Mouse (Mus musculus): ENCODE measurements around the gene Efcab2. TPM values are rescaled to one million over a fixed set of nuclear protein-coding genes. Genes with fewer than 3 reads are reported as not detected.

Gene Efcab2
- total and polyA plus RNA-seq, 2 experiments from 2014 or later = 7.0 to 8.6 TPM

DNA sequence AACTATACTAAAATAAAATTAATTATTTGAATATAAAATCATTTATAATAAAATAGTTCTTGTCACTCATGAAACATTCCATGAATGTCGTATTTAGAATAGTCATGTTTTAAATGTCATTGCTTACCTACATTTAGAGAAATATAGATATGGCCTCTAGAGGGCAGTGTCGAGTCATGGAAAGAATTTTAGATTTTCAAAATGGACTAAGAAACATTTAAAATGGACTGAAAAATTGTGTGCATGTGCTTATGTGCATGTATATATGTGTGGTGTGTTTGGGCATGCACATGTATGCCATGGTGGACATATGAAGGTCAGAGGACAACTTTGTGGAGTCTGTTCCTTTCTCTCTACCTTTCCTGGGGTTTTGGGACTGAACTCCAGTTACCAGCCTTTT is 62.4 kb downstream of the Efcab2 start:
- Histone ChIP-seq H3K4me3 (ENCODE audit: low read depth, low read length) (no peak overlapping the region), H3K27ac (ENCODE audit: low read depth, low read length) (no peak overlapping the region)
- 5% methylated on average over 2 of the region's 2 CpGs for WGBS

DNA sequence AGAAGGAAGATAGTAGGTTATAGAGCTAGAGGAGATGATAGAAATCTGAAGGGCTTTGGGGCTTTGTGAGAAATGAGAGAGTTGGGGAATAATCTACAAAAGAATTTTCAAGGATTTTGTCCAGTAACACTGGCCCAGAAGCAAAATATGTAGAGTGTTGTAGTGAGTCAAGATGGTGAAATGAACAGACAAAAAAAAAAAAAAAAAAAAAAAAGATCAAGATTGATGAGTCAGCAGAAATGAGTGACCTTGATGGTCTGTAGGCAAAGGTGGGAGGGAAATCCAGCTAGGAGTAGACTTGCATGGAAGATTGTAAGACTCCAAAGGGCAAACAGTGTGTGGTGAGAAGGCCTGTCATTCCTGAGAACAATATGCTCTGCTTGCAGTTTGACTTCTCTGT is 78.0 kb downstream of the Efcab2 start:
- no peaks in the 10 kb centered on the region for H3K4me1 ChIP-seq (ENCODE audit: insufficient read depth)
- ATAC-seq = no peak
- no peak overlapping the region for H3K4me3 ChIP-seq (ENCODE audit: low read depth, low read length)
- H3K9ac ChIP-seq = no peak overlapping the region
- DNase-seq = no peak
- H3K4me2 ChIP-seq (ENCODE audit: low read depth) = no peak overlapping the region
- no peaks in the 10 kb centered on the region for H3K27me3 ChIP-seq (ENCODE audit: insufficient read depth, low read length)
- no peaks in the 10 kb centered on the region for H3K9me3 ChIP-seq (ENCODE audit: low read length)
- TF ChIP-seq CTCF (IDR thresholded peaks at IDR 0.05; ENCODE audit: low read depth) = no peak
- H3K27ac ChIP-seq (ENCODE audit: low read depth, low read length) = no peak overlapping the region
- H3K36me3 ChIP-seq (ENCODE audit: insufficient read depth) = no peaks in the 10 kb centered on the region

More for the DNA sequence above, 62.4 kb downstream of the Efcab2 start:
- no peaks in the 10 kb centered on the region for H3K9me3 ChIP-seq (ENCODE audit: low read length)
- peak; percentile 79 for TF ChIP-seq CTCF (IDR thresholded peaks at IDR 0.05; ENCODE audit: low read depth)
- no peak overlapping the region for H3K9ac ChIP-seq
- DNase-seq = peak; percentile 83
- no peaks in the 10 kb centered on the region for H3K27me3 ChIP-seq (ENCODE audit: insufficient read depth, low read length)
- H3K4me2 ChIP-seq (ENCODE audit: low read depth) = no peak overlapping the region
- peak; percentile 27 for ATAC-seq
- no peaks in the 10 kb centered on the region for H3K36me3 ChIP-seq (ENCODE audit: insufficient read depth)
- no peaks in the 10 kb centered on the region for H3K4me1 ChIP-seq (ENCODE audit: insufficient read depth)

DNA sequence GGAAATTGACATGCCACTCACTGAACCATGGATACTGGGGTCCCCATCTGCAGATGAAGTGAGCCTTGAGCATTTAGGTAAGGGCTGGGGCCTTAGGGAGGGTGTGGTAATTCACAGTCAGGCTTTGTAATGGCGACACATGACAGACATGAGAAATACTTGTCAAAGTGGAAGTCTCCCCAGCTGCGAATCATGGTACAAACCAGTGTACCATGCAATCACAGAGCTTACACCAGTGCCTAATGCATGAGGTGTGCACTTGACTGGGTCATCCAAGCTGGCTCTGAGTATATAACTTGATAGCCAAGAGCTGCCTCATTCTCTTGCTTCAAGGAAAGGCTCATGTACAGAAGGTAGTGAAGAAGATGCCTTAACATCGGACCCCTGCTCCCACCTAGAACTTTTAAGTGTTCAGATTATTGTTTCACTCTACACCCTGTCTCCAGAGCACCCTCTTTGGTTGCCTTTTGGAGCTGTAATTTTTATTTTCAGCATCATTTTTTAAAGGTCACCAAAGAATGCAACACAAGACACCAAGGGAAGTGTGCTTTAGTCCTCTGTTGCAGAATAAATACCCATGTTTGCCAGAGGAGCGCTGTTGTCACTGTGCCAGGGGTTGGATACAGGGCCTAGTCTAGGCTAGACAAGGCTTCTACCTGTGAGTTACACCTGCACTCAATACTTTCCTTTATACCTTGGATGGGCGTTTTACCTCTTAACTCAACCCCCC is 79.4 kb downstream of the Efcab2 start:
- DNase-seq (no peak), ATAC-seq (no peak)
- H3K4me3 ChIP-seq (ENCODE audit: low read depth, low read length) = no peak overlapping the region
- no peak for TF ChIP-seq CTCF (IDR thresholded peaks at IDR 0.05; ENCODE audit: low read depth)
- WGBS = 86% methylated on average over 5 of the region's 5 CpGs
- no peak overlapping the region for H3K27ac ChIP-seq (ENCODE audit: low read depth, low read length)
- no peaks in the 10 kb centered on the region for H3K36me3 ChIP-seq (ENCODE audit: insufficient read depth)
- H3K4me2 ChIP-seq (ENCODE audit: low read depth) = no peak overlapping the region
- no peak overlapping the region for H3K9ac ChIP-seq
- H3K9me3 ChIP-seq (ENCODE audit: low read length) = no peaks in the 10 kb centered on the region
- no peaks in the 10 kb centered on the region for H3K27me3 ChIP-seq (ENCODE audit: insufficient read depth, low read length)
- H3K4me1 ChIP-seq (ENCODE audit: insufficient read depth) = no peaks in the 10 kb centered on the region

DNA sequence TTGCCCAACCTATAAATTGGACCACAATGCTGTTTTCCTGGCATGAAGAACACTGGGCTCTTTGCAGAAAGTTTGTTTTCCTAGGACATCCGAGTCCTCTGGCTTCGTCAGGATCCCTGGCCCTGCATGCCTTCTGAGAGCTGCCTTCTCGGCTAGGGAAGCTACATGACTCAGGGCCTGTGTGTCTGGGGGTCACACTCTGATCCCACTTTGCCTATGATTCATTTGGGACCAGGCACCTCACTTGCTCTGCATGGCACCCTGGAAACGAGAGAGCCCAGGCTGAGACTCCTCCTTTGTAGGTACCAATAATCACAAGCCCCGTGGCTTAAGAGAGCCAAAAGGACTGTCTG is 80.0 kb downstream of the Efcab2 start:
- Histone ChIP-seq H3K9me3 (ENCODE audit: low read length) (no peaks in the 10 kb centered on the region), H3K9ac (no peak overlapping the region), H3K27ac (ENCODE audit: low read depth, low read length) (no peak overlapping the region), H3K4me1 (ENCODE audit: insufficient read depth) (no peaks in the 10 kb centered on the region), H3K4me3 (ENCODE audit: low read depth, low read length) (no peak overlapping the region), H3K36me3 (ENCODE audit: insufficient read depth) (no peaks in the 10 kb centered on the region), H3K4me2 (ENCODE audit: low read depth) (no peak overlapping the region), H3K27me3 (ENCODE audit: insufficient read depth, low read length) (no peaks in the 10 kb centered on the region)
- ATAC-seq (no peak), DNase-seq (no peak)
- TF ChIP-seq CTCF (IDR thresholded peaks at IDR 0.05; ENCODE audit: low read depth) = no peak
- WGBS = 64% methylated on average over 5 of the region's 5 CpGs

DNA sequence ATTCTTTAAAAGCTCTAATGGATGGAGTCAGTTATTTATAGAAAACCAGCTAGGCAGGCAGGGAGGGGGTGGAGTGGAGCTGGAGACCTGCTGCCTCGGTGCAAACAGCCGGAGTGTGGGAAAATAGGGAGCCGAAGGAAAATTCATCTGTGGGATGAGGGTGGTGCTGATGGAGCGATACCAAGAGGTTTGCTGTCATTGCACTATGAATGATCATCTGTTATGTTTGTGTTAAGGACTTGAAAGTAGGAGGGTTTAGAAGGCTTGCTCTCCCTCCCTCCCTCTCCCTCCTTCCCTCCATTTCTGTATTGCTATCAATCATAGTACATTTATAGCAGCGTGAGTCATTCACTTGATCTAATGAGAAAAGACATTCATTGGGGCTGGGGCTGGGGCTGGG is 80.9 kb downstream of the Efcab2 start:
- Histone ChIP-seq H3K9ac (no peak overlapping the region), H3K27me3 (ENCODE audit: insufficient read depth, low read length) (no peaks in the 10 kb centered on the region), H3K9me3 (ENCODE audit: low read length) (no peaks in the 10 kb centered on the region), H3K27ac (ENCODE audit: low read depth, low read length) (no peak overlapping the region), H3K4me1 (ENCODE audit: insufficient read depth) (no peaks in the 10 kb centered on the region), H3K4me2 (ENCODE audit: low read depth) (no peak overlapping the region), H3K4me3 (ENCODE audit: low read depth, low read length) (no peak overlapping the region), H3K36me3 (ENCODE audit: insufficient read depth) (no peaks in the 10 kb centered on the region)
- 75% methylated on average over 5 of the region's 5 CpGs for WGBS
- peak; percentile 22 for DNase-seq
- ATAC-seq = peak; percentile 47
- no peak for TF ChIP-seq CTCF (IDR thresholded peaks at IDR 0.05; ENCODE audit: low read depth)

DNA sequence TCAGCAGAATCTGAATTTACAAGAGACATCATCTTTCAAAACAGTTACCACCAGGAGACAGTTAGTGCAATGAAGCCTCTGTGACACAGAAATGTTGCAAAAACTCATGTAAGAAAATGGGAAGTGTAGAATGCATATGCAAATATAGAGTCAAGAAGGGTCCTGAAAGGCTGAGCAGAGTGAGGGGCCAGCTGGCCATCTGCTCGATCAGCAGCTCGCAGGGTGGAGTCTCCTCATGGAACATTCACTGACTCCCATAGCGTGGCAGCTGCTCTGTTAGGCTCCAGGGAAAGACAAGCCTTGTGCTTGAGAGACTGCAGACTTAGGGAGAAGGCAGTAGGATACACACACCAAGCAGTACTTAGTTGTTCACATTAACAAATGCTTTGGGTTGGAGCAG is 83.2 kb downstream of the Efcab2 start:
- H3K4me1 ChIP-seq (ENCODE audit: insufficient read depth) = no peaks in the 10 kb centered on the region
- peak; percentile 84 for ATAC-seq
- 17% methylated on average over 3 of the region's 3 CpGs for WGBS
- H3K27ac ChIP-seq (ENCODE audit: low read depth, low read length) = no peak overlapping the region
- no peaks in the 10 kb centered on the region for H3K36me3 ChIP-seq (ENCODE audit: insufficient read depth)
- DNase-seq = peak; percentile 35
- H3K27me3 ChIP-seq (ENCODE audit: insufficient read depth, low read length) = no peaks in the 10 kb centered on the region
- H3K9ac ChIP-seq = no peak overlapping the region
- no peak overlapping the region for H3K4me2 ChIP-seq (ENCODE audit: low read depth)
- H3K4me3 ChIP-seq (ENCODE audit: low read depth, low read length) = no peak overlapping the region
- no peak for TF ChIP-seq CTCF (IDR thresholded peaks at IDR 0.05; ENCODE audit: low read depth)
- H3K9me3 ChIP-seq (ENCODE audit: low read length) = no peaks in the 10 kb centered on the region

DNA sequence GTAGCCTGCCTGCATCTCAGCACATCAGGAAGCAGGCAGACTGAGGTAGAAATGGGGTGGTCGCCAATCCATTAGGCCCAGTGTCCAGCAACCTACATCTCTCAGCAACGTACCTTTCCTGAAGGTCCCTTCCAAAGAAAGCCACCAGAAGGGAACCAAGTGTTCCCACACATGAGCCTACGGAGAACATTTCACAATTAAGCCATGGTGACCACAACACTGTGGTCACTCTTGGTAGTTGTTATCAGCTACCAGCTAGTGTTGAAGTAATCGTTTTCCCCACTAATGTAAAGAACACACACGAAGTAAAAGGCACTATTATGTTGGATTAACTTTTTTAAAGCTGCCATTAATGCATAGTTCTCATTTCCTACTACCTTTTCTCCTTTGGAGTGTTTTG is 85.8 kb downstream of the Efcab2 start:
- H3K4me3 ChIP-seq (ENCODE audit: low read depth, low read length) = no peak overlapping the region
- H3K27ac ChIP-seq (ENCODE audit: low read depth, low read length) = no peak overlapping the region
- DNase-seq (no peak), ATAC-seq (no peak)
- no peaks in the 10 kb centered on the region for H3K36me3 ChIP-seq (ENCODE audit: insufficient read depth)
- no peaks in the 10 kb centered on the region for H3K4me1 ChIP-seq (ENCODE audit: insufficient read depth)
- no peaks in the 10 kb centered on the region for H3K9me3 ChIP-seq (ENCODE audit: low read length)
- H3K27me3 ChIP-seq (ENCODE audit: insufficient read depth, low read length) = no peaks in the 10 kb centered on the region
- H3K9ac ChIP-seq = no peak overlapping the region
- 84% methylated on average over 5 of the region's 5 CpGs for WGBS
- no peak overlapping the region for H3K4me2 ChIP-seq (ENCODE audit: low read depth)
- TF ChIP-seq CTCF (IDR thresholded peaks at IDR 0.05; ENCODE audit: low read depth) = no peak

Data from forebrain, postnatal 0 days (tissue).